Mouse (Mus musculus) forebrain, embryonic 11.5 days (tissue): ENCODE results near the gene Mvp. TPM values are rescaled to one million over a fixed set of nuclear protein-coding genes. Genes with fewer than 3 reads are reported as not detected.

Source experiments
- ATAC-seq: fragments of 200-750 bp; cut with Nextera tagmentation; replicated peaks from 2 replicates; pipeline ENCODE4 v1.8.0; 2017; ENCODE audit warnings: moderate TSS enrichment; ENCODE audit not compliant: low FRiP score
- DNase-seq: peaks from one replicate; pipeline ENCODE4 v3.0.0-alpha.2; 2017; ENCODE audit warnings: low spot score
- H3K27ac ChIP-seq: fragments of 300-500 bp; sonication (generic); 2 replicates; pipeline ENCODE4 v1.5.1; 2014; ENCODE audit warnings: low read depth, low read length
- H3K27me3 ChIP-seq: fragments of 300-500 bp; sonication (generic); 2 replicates; pipeline ENCODE4 v1.6.1; 2014; ENCODE audit warnings: mild to moderate bottlenecking, low read length, mixed read lengths; ENCODE audit not compliant: control insufficient read depth, insufficient read depth
- H3K36me3 ChIP-seq: fragments of 300-500 bp; sonication (generic); 2 replicates; pipeline ENCODE4 v1.6.1; 2014; ENCODE audit warnings: mild to moderate bottlenecking, low read length, moderate library complexity, mixed read lengths; ENCODE audit not compliant: control insufficient read depth, insufficient read depth
- H3K4me1 ChIP-seq: fragments of 300-500 bp; sonication (generic); replicated peaks from 2 replicates; pipeline ENCODE4 v1.6.1; 2014; ENCODE audit warnings: low read length, mixed read lengths; ENCODE audit not compliant: control insufficient read depth, insufficient read depth
- H3K4me2 ChIP-seq: fragments of 300-500 bp; sonication (generic); 2 replicates; pipeline ENCODE4 v1.6.1; 2014; ENCODE audit warnings: low read depth, mild to moderate bottlenecking, low read length, moderate library complexity, mixed read lengths; ENCODE audit not compliant: severe bottlenecking
- H3K4me3 ChIP-seq: fragments of 300-500 bp; sonication (generic); 2 replicates; pipeline ENCODE4 v1.5.1; 2014; ENCODE audit warnings: low read depth, low read length
- H3K9ac ChIP-seq: fragments of 300-500 bp; sonication (generic); 2 replicates; pipeline ENCODE4 v1.6.1; 2014; ENCODE audit warnings: low read length
- H3K9me3 ChIP-seq: fragments of 300-500 bp; sonication (generic); 2 replicates; pipeline ENCODE4 v1.6.1; 2016; ENCODE audit warnings: low read length, mixed read lengths; ENCODE audit not compliant: control insufficient read depth
- WGBS: fragments of 180-500 bp; shearing (Covaris S2); extraction: QIAGEN DNeasy Blood & Tissue Kit; methylation state at CpG from one replicate; pipeline ENCODE4 v1.1.7; 2014; 5-methylcytosine and 5-hydroxymethylcytosine counted together
- polyA plus RNA-seq: library from polyadenylated mRNA; unstranded; fragments of >200 nt; fragmentation: Nextera tagmentation; extraction: Ambion mirVana; gene quantifications from 2 replicates; pipeline ENCODE4 v1.2.1, GENCODE M21; 2014

The Mvp gene
- polyA plus RNA-seq, 1 experiment from 2014 or later, result 3.9 TPM

- 0% methylated on average over 17 of the region's 48 CpGs for WGBS
- Histone ChIP-seq H3K4me1 (peaks cover 33% of the 10 kb centered on the region), H3K4me3 (peak overlapping the region; percentile 82), H3K36me3 (peaks cover 13% of the 10 kb centered on the region; the same call in 1 of the 2 replicates), H3K4me2 (peak overlapping the region; percentile 94), H3K27ac (peak overlapping the region; percentile 98), H3K9ac (peak overlapping the region; percentile 99), H3K27me3 (no peaks in the 10 kb centered on the region), H3K9me3 (no peaks in the 10 kb centered on the region)
- ATAC-seq, result peak; percentile 21
- peak; percentile 92 for DNase-seq
Observed at GRCm38 (mm10) chr7:127026161-127026600, 11.8 kb upstream of the Mvp start.

GRCm38 (mm10) chr7:127025556-127026160, 11.2 kb upstream of the Mvp start:
- Histone ChIP-seq H3K4me1 (peaks cover 35% of the 10 kb centered on the region), H3K4me2 (peak overlapping the region; percentile 94), H3K27ac (peak overlapping the region; percentile 98), H3K9ac (peak overlapping the region; percentile 99), H3K27me3 (no peaks in the 10 kb centered on the region), H3K9me3 (no peaks in the 10 kb centered on the region), H3K4me3 (peak overlapping the region; percentile 82), H3K36me3 (peaks cover 8% of the 10 kb centered on the region; the same call in 1 of the 2 replicates)
- WGBS, result 1% methylated on average over 62 of the region's 65 CpGs
- DNase-seq (peak; percentile 81), ATAC-seq (no peak)

GRCm38 (mm10) chr7:127024755-127025555, 10.5 kb upstream of the Mvp start:
- Histone ChIP-seq H3K9me3 (no peaks in the 10 kb centered on the region), H3K4me1 (peaks cover 35% of the 10 kb centered on the region), H3K27ac (peak overlapping the region; percentile 98), H3K27me3 (no peaks in the 10 kb centered on the region), H3K4me2 (peak overlapping the region; percentile 94), H3K9ac (peak overlapping the region; percentile 99), H3K4me3 (peak overlapping the region; percentile 82), H3K36me3 (peaks cover 8% of the 10 kb centered on the region; the same call in 1 of the 2 replicates)
- WGBS, result 1% methylated on average over 30 of the region's 30 CpGs
- ATAC-seq, result peak; percentile 32
- peak; percentile 86 for DNase-seq

- H3K4me2 ChIP-seq, result peak overlapping the region; percentile 94
- peaks cover 8% of the 10 kb centered on the region; the same call in 1 of the 2 replicates for H3K36me3 ChIP-seq
- H3K4me1 ChIP-seq, result peaks cover 35% of the 10 kb centered on the region
- peak overlapping the region; percentile 82 for H3K4me3 ChIP-seq
- H3K9me3 ChIP-seq, result no peaks in the 10 kb centered on the region
- H3K27me3 ChIP-seq, result no peaks in the 10 kb centered on the region
- ATAC-seq (no peak), DNase-seq (no peak)
- WGBS, result 29% methylated on average over 19 of the region's 19 CpGs
- peak overlapping the region; percentile 99 for H3K9ac ChIP-seq
- H3K27ac ChIP-seq, result 0 out of 2 replicates have a peak overlapping the region, but pooled peaks have one; percentile 98
Observed at GRCm38 (mm10) chr7:127023896-127024690, 9.7 kb upstream of the Mvp start.

GRCm38 (mm10) chr7:127023272-127023691, 8.9 kb upstream of the Mvp start:
- ATAC-seq (no peak), DNase-seq (no peak)
- H3K9ac ChIP-seq, result peak overlapping the region; percentile 99
- no peaks in the 10 kb centered on the region for H3K9me3 ChIP-seq
- peak overlapping the region; percentile 94 for H3K4me2 ChIP-seq
- WGBS, result 82% methylated on average over 13 of the region's 13 CpGs
- peaks cover 38% of the 10 kb centered on the region for H3K4me1 ChIP-seq
- H3K27ac ChIP-seq, result peak overlapping the region; percentile 21; the same call in 1 of the 2 replicates
- H3K36me3 ChIP-seq, result peaks cover 8% of the 10 kb centered on the region; the same call in 1 of the 2 replicates
- H3K4me3 ChIP-seq, result peak overlapping the region; percentile 82
- H3K27me3 ChIP-seq, result no peaks in the 10 kb centered on the region

GRCm38 (mm10) chr7:127022528-127023271, 8.3 kb upstream of the Mvp start:
- Histone ChIP-seq H3K9me3 (no peaks in the 10 kb centered on the region), H3K36me3 (peaks cover 8% of the 10 kb centered on the region; the same call in 1 of the 2 replicates), H3K9ac (peak overlapping the region; percentile 99), H3K4me1 (peaks cover 34% of the 10 kb centered on the region), H3K27ac (peak overlapping the region; percentile 37), H3K27me3 (no peaks in the 10 kb centered on the region), H3K4me2 (peak overlapping the region; percentile 94), H3K4me3 (peak overlapping the region; percentile 82)
- DNase-seq (no peak), ATAC-seq (no peak)
- WGBS, result 92% methylated on average over 6 of the region's 7 CpGs

- peaks cover 34% of the 10 kb centered on the region for H3K4me1 ChIP-seq
- 40% methylated on average over 5 of the region's 5 CpGs for WGBS
- H3K27ac ChIP-seq, result peak overlapping the region; percentile 81
- peak overlapping the region; percentile 45 for H3K4me3 ChIP-seq
- H3K27me3 ChIP-seq, result no peaks in the 10 kb centered on the region
- H3K9me3 ChIP-seq, result no peaks in the 10 kb centered on the region
- peak overlapping the region; percentile 81 for H3K4me2 ChIP-seq
- DNase-seq (peak; percentile 65), ATAC-seq (no peak)
- peak overlapping the region; percentile 99 for H3K9ac ChIP-seq
- peaks cover 8% of the 10 kb centered on the region; the same call in 1 of the 2 replicates for H3K36me3 ChIP-seq
Observed at GRCm38 (mm10) chr7:127021563-127022527, 7.4 kb upstream of the Mvp start.
